Mouse (Mus musculus) right cerebral cortex, postnatal 10 days (tissue): ENCODE data around the gene Psmg1.
"Not testable (repeated sequence)": the region's sequence is repeated elsewhere in the genome, so short reads cannot be mapped to it uniquely, and the experiment has no call there.

Experiments used
- DNase-seq, 2 experiments: peaks; one replicate each; pipeline ENCODE4 v3.0.0; 2021; ENCODE audit warnings: low spot score in 2 of 2

Psmg1 gene

GRCm38 (mm10) chr16:95990462-95991121 is at the start of gene Psmg1:
Gene Psmg1 (minus strand): TSS chr16:95990960.
- peak; percentile 96 to 98 for DNase-seq

GRCm38 (mm10) chr16:96039538-96039937 is 48.8 kb upstream of the Psmg1 start:
- DNase-seq, result peak; percentile 41 to 65

GRCm38 (mm10) chr16:96034473-96034872 is 43.7 kb upstream of the Psmg1 start:
- DNase-seq, result no peak

- no peak for DNase-seq
Measured at GRCm38 (mm10) chr16:96032368-96033043, 41.7 kb upstream of the Psmg1 start.

- peak in 1 of 2 experiments; percentile 32 for DNase-seq
Measured at GRCm38 (mm10) chr16:96030476-96031102, 39.8 kb upstream of the Psmg1 start.

GRCm38 (mm10) chr16:96026256-96026655 is 35.5 kb upstream of the Psmg1 start:
- no peak for DNase-seq

GRCm38 (mm10) chr16:96025244-96025643 is 34.5 kb upstream of the Psmg1 start:
- no peak for DNase-seq

- DNase-seq, result no peak
Measured at GRCm38 (mm10) chr16:96021045-96021444, 30.3 kb upstream of the Psmg1 start.

- not testable (repeated sequence) for DNase-seq
Measured at GRCm38 (mm10) chr16:96009124-96009523, 18.4 kb upstream of the Psmg1 start.

GRCm38 (mm10) chr16:96004278-96004677 is 13.5 kb upstream of the Psmg1 start:
- DNase-seq, result not testable (repeated sequence)

- no peak for DNase-seq
Measured at GRCm38 (mm10) chr16:95999291-95999690, 8.5 kb upstream of the Psmg1 start.

GRCm38 (mm10) chr16:95996156-95996555 is 5.4 kb upstream of the Psmg1 start:
- DNase-seq, result no peak

GRCm38 (mm10) chr16:95994576-95994975 is 3.8 kb upstream of the Psmg1 start:
- not testable (repeated sequence) for DNase-seq

GRCm38 (mm10) chr16:95992596-95992995 is 1.8 kb upstream of the Psmg1 start:
- no peak for DNase-seq

- no peak for DNase-seq
Measured at GRCm38 (mm10) chr16:95991122-95991900, 551 bp upstream of the Psmg1 start.

GRCm38 (mm10) chr16:95984911-95985310 is 5.8 kb downstream of the Psmg1 start:
- no peak for DNase-seq

- no peak for DNase-seq
Measured at GRCm38 (mm10) chr16:95983601-95984000, 7.2 kb downstream of the Psmg1 start.

GRCm38 (mm10) chr16:95970841-95971240 is 19.9 kb downstream of the Psmg1 start:
- no peak for DNase-seq

- DNase-seq, result no peak
Measured at GRCm38 (mm10) chr16:95967455-95967854, 23.3 kb downstream of the Psmg1 start.

GRCm38 (mm10) chr16:95964427-95965023 is 26.2 kb downstream of the Psmg1 start:
- peak in 1 of 2 experiments; percentile 47 for DNase-seq

- DNase-seq, result not testable (repeated sequence)
Measured at GRCm38 (mm10) chr16:95961484-95961883, 29.3 kb downstream of the Psmg1 start.

- not testable (repeated sequence) for DNase-seq
Measured at GRCm38 (mm10) chr16:95960689-95961088, 30.1 kb downstream of the Psmg1 start.
